Mouse (Mus musculus): ENCODE measurements around the gene Ttc25.

DNA sequence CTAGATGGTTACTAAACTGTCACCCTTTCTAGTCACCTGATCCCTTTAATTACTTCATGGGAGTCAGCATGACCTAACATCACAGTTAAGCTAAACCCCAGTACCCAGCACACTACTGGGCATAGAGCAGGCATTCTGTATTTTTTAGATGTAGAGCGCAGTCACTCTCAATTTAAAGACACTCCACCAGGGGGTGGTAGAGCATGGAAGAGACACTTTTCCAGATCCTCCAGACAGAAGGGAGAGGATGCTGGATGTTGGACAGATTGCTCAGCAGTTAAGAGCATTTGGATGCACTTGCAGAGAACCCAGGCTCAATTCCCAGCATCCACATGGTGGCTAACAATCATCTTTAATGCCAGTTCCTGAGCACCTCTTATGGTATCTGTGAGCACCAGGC lies 33.0 kb upstream of the Ttc25 start:
- no peak for TF ChIP-seq USF1 (IDR thresholded peaks at IDR 0.05; ENCODE audit: low read depth)
- TF ChIP-seq POLR2A (IDR thresholded peaks at IDR 0.05; ENCODE audit: insufficient read length, low read depth), result no peak
- no peak for TF ChIP-seq E2F4 (IDR thresholded peaks at IDR 0.05; ENCODE audit: insufficient read depth)
- no peak for TF ChIP-seq REST (IDR thresholded peaks at IDR 0.05; ENCODE audit: insufficient read depth, insufficient read length)
- no peak for TF ChIP-seq CEBPB (IDR thresholded peaks at IDR 0.05; ENCODE audit: insufficient read depth, poor library complexity, severe bottlenecking)
- TF ChIP-seq MAX (IDR thresholded peaks at IDR 0.05; ENCODE audit: low read depth), result no peak
- TF ChIP-seq MYOG (IDR thresholded peaks at IDR 0.05; ENCODE audit: control insufficient read depth in 1 of 3, insufficient read depth in 1 of 3, insufficient read length in 2 of 3, low read depth in 2 of 3), result no peak
- TF ChIP-seq TCF12 (IDR thresholded peaks at IDR 0.05; ENCODE audit: insufficient read depth, poor library complexity, severe bottlenecking), result no peak
- TF ChIP-seq SRF (IDR thresholded peaks at IDR 0.05; ENCODE audit: control insufficient read depth, insufficient read length, low read depth), result no peak
- no peak for TF ChIP-seq MYOD1 (IDR thresholded peaks at IDR 0.05; ENCODE audit: control insufficient read depth in 1 of 3, insufficient read length in 2 of 3, low read depth in 2 of 3)
- no peak for TF ChIP-seq POLR2AphosphoS2 (IDR thresholded peaks at IDR 0.05; ENCODE audit: insufficient read length, low read depth)
- TF ChIP-seq TCF3 (IDR thresholded peaks at IDR 0.05; ENCODE audit: insufficient read length, low read depth), result no peak
